Mouse (Mus musculus) liver, embryonic 14.5 days (tissue): Measurements from ENCODE around the gene Pipox.

ENCODE experiments used
- CTCF ChIP-seq: IDR thresholded peaks from 2 replicates; pipeline ENCODE4 v1.5.1; 2016; ENCODE audit warnings: antibody characterized with exemption, low read depth, control low read depth
- EP300 ChIP-seq: IDR thresholded peaks from 2 replicates; pipeline ENCODE4 v1.6.1; 2016; ENCODE audit warnings: antibody characterized with exemption, low read depth

- TF ChIP-seq CTCF (no peak), EP300 (no peak)
Observed at GRCm38 (mm10) chr11:77857089-77857488, 36.8 kb downstream of the Pipox start.
